Mouse (Mus musculus): ENCODE results near the gene Rflnb.

Gene Rflnb

GRCm38 (mm10) chr11:75990965-75991835, 36.4 kb downstream of the Rflnb start:
- in situ Hi-C loops (cut with MboI), result no loop called here

GRCm38 (mm10) chr11:75985948-75986347, 41.6 kb downstream of the Rflnb start:
- in situ Hi-C loops (cut with MboI), result no loop called here

DNA sequence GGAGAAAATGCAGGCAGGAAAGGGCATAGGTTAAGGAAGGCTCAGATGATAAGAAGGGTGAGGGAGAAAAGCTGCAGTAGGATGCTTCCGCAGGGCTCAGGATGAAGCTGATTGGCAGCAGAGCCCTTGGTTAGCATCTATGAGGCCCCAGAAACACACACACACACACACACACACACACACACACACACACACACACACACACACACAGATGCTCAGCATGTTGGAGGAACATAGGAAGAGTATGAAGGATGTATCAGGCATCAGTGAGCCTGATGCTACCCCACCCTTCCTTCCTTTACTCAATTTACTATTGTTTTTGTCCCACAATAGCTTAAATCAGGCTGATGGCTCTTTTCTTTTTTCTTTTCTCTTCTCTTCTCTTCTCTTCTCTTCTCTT, 43.0 kb downstream of the Rflnb start:
- in situ Hi-C loops (cut with MboI), result no loop called here

GRCm38 (mm10) chr11:75983194-75983593, 44.4 kb downstream of the Rflnb start:
- in situ Hi-C loops (cut with MboI), result no loop called here

- in situ Hi-C loops (cut with MboI), result no loop called here
Observed at GRCm38 (mm10) chr11:75980413-75980812, 47.2 kb downstream of the Rflnb start.

DNA sequence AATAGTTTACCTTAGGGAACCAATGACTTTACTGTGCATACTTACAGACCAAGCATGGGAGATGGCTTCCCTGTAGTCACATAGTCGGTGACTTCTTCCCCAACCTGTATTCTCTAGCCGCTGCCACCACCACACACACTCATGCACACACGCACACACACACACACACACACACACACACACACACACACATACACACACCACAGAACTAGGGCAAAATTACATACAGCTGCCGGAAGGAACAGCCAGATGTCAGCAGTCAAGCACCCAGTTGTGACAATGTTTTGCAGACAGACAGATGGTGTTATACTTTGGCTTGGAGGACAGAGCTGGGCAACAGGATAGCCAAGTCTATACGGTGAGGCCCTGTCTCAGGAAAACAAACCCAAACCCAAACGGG, 49.5 kb downstream of the Rflnb start:
- in situ Hi-C loops (cut with MboI), result no loop called here

GRCm38 (mm10) chr11:75976748-75977147, 50.8 kb downstream of the Rflnb start:
- in situ Hi-C loops (cut with MboI), result no loop called here

- in situ Hi-C loops (cut with MboI), result no loop called here
Observed at GRCm38 (mm10) chr11:75973988-75974387, 53.6 kb downstream of the Rflnb start.

DNA sequence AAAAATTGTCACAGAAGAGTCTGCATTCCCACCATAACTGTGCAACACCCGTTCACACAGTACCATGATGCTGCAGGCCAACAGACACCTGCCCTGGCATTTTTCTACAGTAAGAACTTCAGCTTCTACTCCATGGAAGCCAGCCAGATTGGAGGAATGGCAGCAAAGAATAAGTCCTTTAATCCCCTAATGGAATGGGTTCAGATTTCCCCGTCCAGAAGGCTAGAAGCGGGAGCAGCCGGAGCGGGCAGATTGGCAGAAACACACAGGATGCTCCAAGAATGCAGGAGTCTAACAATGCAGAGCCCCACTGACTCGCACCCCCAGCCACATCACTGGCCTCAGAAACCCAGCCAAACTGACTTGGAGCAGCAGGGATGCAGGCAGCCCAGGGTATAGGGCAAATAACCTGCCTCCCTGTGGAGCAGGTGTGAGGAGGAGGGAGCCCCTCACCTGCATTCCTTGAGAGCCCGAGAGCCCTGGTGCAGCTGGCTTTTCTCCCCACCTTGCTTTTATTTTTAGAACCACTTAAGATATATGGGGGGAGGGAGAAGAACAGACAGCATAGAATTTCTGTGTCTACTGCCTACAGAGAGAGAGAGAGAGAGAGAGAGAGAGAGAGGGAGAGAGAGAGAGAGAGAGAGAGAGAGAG, 54.5 kb downstream of the Rflnb start:
- in situ Hi-C loops (cut with MboI), result no loop called here

DNA sequence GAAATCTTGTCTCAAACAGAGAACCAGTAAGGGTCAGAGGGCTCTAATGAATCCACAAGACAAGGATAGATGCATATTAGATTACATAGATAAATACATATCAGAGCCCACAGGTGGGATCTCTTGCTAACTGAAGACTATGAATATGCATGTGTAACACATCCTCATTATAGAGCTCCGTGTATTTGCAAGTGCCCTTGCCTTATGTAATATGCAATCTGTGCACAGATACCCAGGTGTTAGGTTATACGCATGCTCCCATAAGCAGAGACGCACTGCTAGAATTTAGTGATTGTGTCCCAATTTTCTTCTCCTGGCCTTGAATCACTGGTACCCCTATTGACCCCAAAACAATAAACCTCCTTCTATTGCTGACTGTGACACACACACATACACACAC, 55.4 kb downstream of the Rflnb start:
- in situ Hi-C loops (cut with MboI), result no loop called here

DNA sequence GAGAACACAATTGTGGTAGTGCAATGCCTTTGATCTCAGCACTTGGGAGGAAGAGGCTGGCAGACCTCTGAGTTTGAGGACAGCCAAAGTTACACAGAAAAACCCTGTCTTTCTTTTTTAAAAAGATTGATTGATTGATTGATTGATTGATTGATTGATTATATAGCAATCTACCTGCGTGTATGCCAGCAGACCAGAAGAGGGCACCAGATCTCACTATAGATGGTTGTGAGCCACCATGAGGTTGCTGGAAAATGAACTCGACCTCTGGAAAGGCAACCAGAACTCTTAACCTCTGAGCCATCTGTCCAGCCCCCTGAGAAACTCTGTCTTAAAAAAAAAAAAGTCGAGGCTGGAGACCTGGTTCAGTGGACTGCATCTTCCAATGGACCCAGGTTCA, 57.0 kb downstream of the Rflnb start:
- in situ Hi-C loops (cut with MboI), result no loop called here
